Mouse (Mus musculus) midbrain, embryonic 13.5 days (tissue): Measurements from ENCODE around the gene Arhgap27. TPM values are rescaled to one million over a fixed set of nuclear protein-coding genes. Genes with fewer than 3 reads are reported as not detected.
"Not testable (repeated sequence)": the region's sequence is repeated elsewhere in the genome, so short reads cannot be mapped to it uniquely, and the experiment has no call there.

Experiments used
- ATAC-seq: fragments of 200-750 bp; cut with Nextera tagmentation; 2 replicates; pipeline ENCODE4 v1.8.0; 2017; ENCODE audit warnings: mild to moderate bottlenecking, moderate TSS enrichment, moderate library complexity
- H3K27ac ChIP-seq: fragments of 300-500 bp; sonication (generic); 2 replicates; pipeline ENCODE4 v1.5.1; 2015; ENCODE audit warnings: inconsistent platforms, mild to moderate bottlenecking, moderate library complexity
- H3K27me3 ChIP-seq: fragments of 300-500 bp; sonication (generic); 2 replicates; pipeline ENCODE4 v1.6.1; 2015; ENCODE audit warnings: mild to moderate bottlenecking, inconsistent platforms
- H3K36me3 ChIP-seq: fragments of 300-500 bp; sonication (generic); 2 replicates; pipeline ENCODE4 v1.6.1; 2015; ENCODE audit warnings: mild to moderate bottlenecking, inconsistent platforms
- H3K4me1 ChIP-seq: fragments of 300-500 bp; sonication (generic); replicated peaks from 2 replicates; pipeline ENCODE4 v1.6.1; 2015; ENCODE audit warnings: inconsistent platforms
- H3K4me2 ChIP-seq: fragments of 300-500 bp; sonication (generic); replicated peaks from 2 replicates; pipeline ENCODE4 v1.6.1; 2015; ENCODE audit warnings: moderate library complexity, mild to moderate bottlenecking, inconsistent platforms
- H3K4me3 ChIP-seq: fragments of 300-500 bp; sonication (generic); replicated peaks from 2 replicates; pipeline ENCODE4 v1.5.1; 2015; ENCODE audit warnings: mild to moderate bottlenecking, inconsistent platforms
- H3K9ac ChIP-seq: fragments of 300-500 bp; sonication (generic); replicated peaks from 2 replicates; pipeline ENCODE4 v1.6.1; 2015; ENCODE audit warnings: mild to moderate bottlenecking, inconsistent platforms
- H3K9me3 ChIP-seq: fragments of 300-500 bp; sonication (generic); 2 replicates; pipeline ENCODE4 v1.6.1; 2016; ENCODE audit warnings: mild to moderate bottlenecking, inconsistent platforms
- WGBS: fragments of 180-500 bp; shearing (Covaris S2); methylation state at CpG from one replicate; pipeline ENCODE4 v1.1.7; 2015; 5-methylcytosine and 5-hydroxymethylcytosine counted together
- polyA plus RNA-seq: library from polyadenylated mRNA; unstranded; fragments of >200 nt; fragmentation: Nextera tagmentation; extraction: Ambion mirVana; gene quantifications from 2 replicates; pipeline ENCODE4 v1.2.1, GENCODE M21; 2015

Gene Arhgap27
- 1.7 and 2.6 TPM in 2 replicates for polyA plus RNA-seq

DNA sequence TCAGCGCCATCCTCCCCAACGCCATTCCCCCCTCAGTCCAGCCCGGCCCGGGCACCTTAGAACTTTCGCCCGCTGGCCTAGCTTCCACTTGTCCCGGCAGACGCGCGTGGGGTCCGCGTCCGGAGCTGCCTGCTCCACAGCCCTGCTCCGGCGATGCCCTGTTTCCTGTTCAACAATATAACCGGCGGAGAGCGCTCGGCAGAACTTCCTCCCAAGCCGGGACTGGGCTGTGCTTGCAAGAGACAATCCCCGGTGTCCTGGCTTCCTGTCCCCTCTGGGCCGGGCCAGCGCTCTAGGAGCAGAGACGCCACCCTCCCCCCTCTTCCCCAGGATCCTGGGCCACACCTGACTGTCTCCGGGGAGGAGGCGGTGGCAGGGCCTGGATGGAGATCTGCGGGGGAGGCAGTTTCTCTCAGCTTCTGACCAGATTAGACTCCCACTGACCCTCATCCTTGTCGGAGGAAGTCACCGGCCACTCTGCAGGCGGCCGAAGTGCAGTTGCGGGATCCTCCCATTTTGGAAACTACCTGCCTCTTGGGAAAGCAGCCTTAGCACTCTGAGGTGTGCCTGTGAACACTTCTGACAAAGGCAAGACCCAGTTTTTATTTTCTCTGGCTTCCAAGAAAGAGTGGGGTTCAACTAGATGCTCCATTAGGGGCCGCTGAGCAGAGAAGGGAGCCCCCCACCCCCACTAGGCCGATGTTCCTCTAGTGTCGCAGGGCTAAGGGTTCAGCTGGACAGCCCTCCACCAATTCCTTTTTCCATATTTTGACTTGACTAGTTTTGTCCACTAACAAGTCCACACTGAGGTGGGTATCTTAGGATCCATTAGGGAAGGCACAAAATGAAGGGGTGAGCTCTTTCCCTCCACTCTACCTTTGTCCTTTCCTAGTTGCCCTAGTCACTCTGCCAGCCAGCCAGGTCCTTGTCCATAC lies at the start of gene Arhgap27:
Arhgap27 (minus strand) TSS at position 479 of the 935 bp plus-strand sequence.
- Histone ChIP-seq H3K27ac (no peak within 1 kb of the TSS), H3K9me3 (no peaks in the 10 kb centered on the region), H3K4me2 (peak within 1 kb of the TSS; percentile 56), H3K4me3 (peak within 1 kb of the TSS; percentile 37), H3K4me1 (peaks cover 37% of the 10 kb centered on the region), H3K36me3 (peaks cover 30% of the 10 kb centered on the region), H3K9ac (peak within 1 kb of the TSS; percentile 64), H3K27me3 (peaks cover 80% of the 10 kb centered on the region)
- 2% methylated on average over 35 of the region's 35 CpGs for WGBS
- ATAC-seq, result peak; percentile 25; the same call in 1 of the 2 replicates

DNA sequence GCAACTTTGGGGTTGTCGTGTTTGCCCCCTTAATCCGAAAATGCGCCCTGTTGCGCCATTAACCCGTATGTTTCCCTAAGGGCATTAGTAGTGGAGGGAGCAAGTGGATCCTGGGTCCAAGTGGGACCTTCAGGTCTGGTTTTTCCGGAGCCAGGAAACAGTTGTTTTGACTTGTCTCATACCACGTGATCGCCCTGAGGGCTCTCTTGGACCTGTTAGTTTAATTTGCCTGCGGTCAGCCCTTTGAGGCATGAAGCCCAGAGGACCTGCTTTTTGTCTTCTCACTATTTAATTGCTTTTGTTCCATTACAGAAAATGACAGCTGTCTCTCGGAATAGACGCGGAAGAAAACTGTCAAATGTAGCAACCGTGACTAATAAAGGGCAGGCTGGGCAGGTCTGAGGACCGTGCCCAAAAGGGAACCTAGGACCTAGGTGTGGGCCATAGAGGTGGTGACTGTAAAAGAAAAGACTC lies 49.5 kb upstream of the Arhgap27 start:
- WGBS, result 1% methylated on average over 14 of the region's 14 CpGs
- no peak; the same call in none of the 2 replicates for ATAC-seq
- H3K9ac ChIP-seq, result peak overlapping the region; percentile 91

GRCm38 (mm10) chr11:103411981-103412949 lies 48.8 kb upstream of the Arhgap27 start, which contains the start of gene Plekhm1:
Gene Plekhm1, minus strand, starts transcription at chr11:103412687.
- H3K9ac ChIP-seq, result peak within 1 kb of the TSS; percentile 91
- peak; percentile 98 for ATAC-seq
- H3K36me3 ChIP-seq, result 0 out of 2 replicates have a peak, but pooled peaks cover 5% of the 10 kb centered on the region
- H3K27ac ChIP-seq, result peak within 1 kb of the TSS; percentile 78
- no peaks in the 10 kb centered on the region for H3K27me3 ChIP-seq
- no peaks in the 10 kb centered on the region for H3K9me3 ChIP-seq
- H3K4me3 ChIP-seq, result peak within 1 kb of the TSS; percentile 83
- H3K4me2 ChIP-seq, result peak within 1 kb of the TSS; percentile 84
- peaks cover 27% of the 10 kb centered on the region for H3K4me1 ChIP-seq
- whole genome bisulfite sequencing, result under 1% methylated on average over 67 of the region's 67 CpGs

More for the DNA sequence above, 49.5 kb upstream of the Arhgap27 start:
- H3K4me1 ChIP-seq, result peaks cover 21% of the 10 kb centered on the region
- H3K9me3 ChIP-seq, result no peaks in the 10 kb centered on the region
- H3K4me2 ChIP-seq, result peak overlapping the region; percentile 84
- H3K27me3 ChIP-seq, result no peaks in the 10 kb centered on the region
- H3K36me3 ChIP-seq, result 0 out of 2 replicates have a peak, but pooled peaks cover 5% of the 10 kb centered on the region
- H3K4me3 ChIP-seq, result peak overlapping the region; percentile 83
- peak overlapping the region; percentile 78 for H3K27ac ChIP-seq

DNA sequence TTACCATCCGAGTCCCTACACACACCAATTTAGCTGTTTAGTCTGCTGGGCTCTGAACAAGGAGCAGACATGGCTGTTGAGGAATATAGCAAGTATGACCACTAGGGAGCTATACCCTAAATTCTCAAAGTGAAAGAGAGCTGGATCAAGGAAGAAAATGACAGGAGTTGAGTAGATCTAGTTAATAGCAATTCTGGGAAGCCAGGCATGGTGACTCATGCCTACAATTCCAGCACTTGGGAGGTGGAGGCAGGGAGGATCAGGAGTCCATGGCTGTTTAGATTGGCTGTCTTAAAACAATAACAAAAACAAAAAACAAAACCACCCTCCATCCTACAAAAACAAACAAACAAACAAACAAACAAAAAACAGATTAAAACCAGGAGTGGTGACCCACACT lies 47.8 kb upstream of the Arhgap27 start:
- peak overlapping the region; percentile 83; the same call in 1 of the 2 replicates for H3K4me3 ChIP-seq
- H3K27ac ChIP-seq, result no peak overlapping the region
- peaks cover 9% of the 10 kb centered on the region; the same call in 1 of the 2 replicates for H3K36me3 ChIP-seq
- peak overlapping the region; percentile 84 for H3K4me2 ChIP-seq
- no peak overlapping the region for H3K9ac ChIP-seq
- H3K9me3 ChIP-seq, result no peaks in the 10 kb centered on the region
- WGBS, result 89% methylated on average over 1 of the region's 1 CpGs
- peaks cover 28% of the 10 kb centered on the region for H3K4me1 ChIP-seq
- no peak for ATAC-seq
- no peaks in the 10 kb centered on the region for H3K27me3 ChIP-seq

GRCm38 (mm10) chr11:103408880-103409279 lies 45.4 kb upstream of the Arhgap27 start:
- Histone ChIP-seq H3K27ac (no peak overlapping the region), H3K4me3 (no peak overlapping the region), H3K4me2 (no peak overlapping the region), H3K27me3 (no peaks in the 10 kb centered on the region), H3K9me3 (no peaks in the 10 kb centered on the region), H3K4me1 (peaks cover 28% of the 10 kb centered on the region), H3K9ac (no peak overlapping the region), H3K36me3 (peaks cover 18% of the 10 kb centered on the region)
- ATAC-seq, result no peak
- WGBS, result 93% methylated on average over 13 of the region's 13 CpGs

DNA sequence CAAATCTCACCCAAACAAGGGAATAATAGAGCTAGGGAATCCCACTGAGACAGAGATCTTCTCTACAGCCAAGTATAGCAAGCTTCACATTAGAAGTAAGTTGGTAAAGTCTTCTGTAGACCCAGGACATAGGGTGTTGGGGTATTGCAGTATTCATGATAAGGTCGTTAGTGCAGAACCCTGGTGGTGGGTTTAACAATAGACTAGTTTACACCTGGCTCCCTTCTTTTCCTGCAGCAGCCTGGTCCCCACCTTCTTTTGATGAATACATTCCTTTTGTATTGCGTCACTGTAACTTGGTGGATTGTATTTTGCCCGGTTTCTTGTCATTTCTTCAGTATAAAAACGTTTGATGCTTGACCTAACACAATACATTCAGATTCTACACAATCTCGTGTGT lies 43.6 kb upstream of the Arhgap27 start:
- not testable (repeated sequence) for H3K27ac ChIP-seq, H3K4me3 ChIP-seq, H3K9ac ChIP-seq, H3K9me3 ChIP-seq, H3K27me3 ChIP-seq, ATAC-seq, H3K4me2 ChIP-seq
- peaks cover 21% of the 10 kb centered on the region for H3K4me1 ChIP-seq
- WGBS, result 66% methylated on average over 5 of the region's 5 CpGs
- peaks cover 35% of the 10 kb centered on the region for H3K36me3 ChIP-seq

DNA sequence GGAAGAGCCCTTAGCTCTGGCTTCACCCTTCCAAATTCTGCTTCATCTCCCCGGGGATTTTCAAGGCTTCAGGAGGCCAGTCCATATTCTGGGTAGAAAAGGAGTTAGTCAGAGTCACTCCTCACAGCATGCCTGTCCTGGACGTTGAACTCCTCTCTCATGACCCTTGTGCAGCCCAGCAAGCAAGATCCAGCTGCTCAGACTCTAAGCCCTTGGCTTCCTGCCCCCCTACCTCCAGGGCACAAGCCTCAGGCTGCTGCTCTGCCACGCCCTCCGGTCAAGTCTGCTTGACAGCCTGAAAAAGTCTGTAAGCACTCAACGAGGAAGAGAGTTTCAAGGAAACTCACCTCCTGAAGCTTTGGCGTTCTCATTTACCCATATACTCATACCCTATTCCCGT lies 43.1 kb upstream of the Arhgap27 start:
- Histone ChIP-seq H3K27me3 (no peaks in the 10 kb centered on the region), H3K9me3 (no peaks in the 10 kb centered on the region), H3K9ac (no peak overlapping the region), H3K4me1 (peaks cover 15% of the 10 kb centered on the region), H3K36me3 (peaks cover 36% of the 10 kb centered on the region), H3K27ac (no peak overlapping the region), H3K4me3 (no peak overlapping the region), H3K4me2 (no peak overlapping the region)
- no peak for ATAC-seq
- 84% methylated on average over 7 of the region's 7 CpGs for WGBS

DNA sequence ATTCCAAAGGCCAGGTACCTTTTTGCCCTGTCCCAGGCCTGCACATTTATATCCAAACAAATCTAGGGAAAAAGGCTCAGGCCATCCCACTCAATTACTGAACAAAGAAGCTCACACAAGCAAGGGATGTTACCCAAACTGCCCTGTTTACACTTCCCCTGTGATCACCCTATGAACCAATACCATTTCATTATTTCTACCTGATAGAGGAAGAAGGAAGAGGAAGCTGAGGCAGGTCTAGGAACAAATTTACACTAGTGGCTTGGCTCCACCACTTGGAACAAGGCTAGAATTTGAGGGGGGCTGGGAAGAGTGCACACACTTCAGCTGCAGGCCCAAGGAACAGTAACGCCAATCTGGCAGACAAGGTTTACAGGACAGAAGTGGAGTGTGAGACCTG lies 42.3 kb upstream of the Arhgap27 start:
- H3K36me3 ChIP-seq, result peaks cover 36% of the 10 kb centered on the region
- H3K9me3 ChIP-seq, result no peaks in the 10 kb centered on the region
- no peak for ATAC-seq
- no peak overlapping the region for H3K4me3 ChIP-seq
- H3K27me3 ChIP-seq, result no peaks in the 10 kb centered on the region
- peaks cover 8% of the 10 kb centered on the region; the same call in 1 of the 2 replicates for H3K4me1 ChIP-seq
- no peak overlapping the region for H3K4me2 ChIP-seq
- no peak overlapping the region for H3K9ac ChIP-seq
- no peak overlapping the region for H3K27ac ChIP-seq
- 83% methylated on average over 1 of the region's 1 CpGs for WGBS

DNA sequence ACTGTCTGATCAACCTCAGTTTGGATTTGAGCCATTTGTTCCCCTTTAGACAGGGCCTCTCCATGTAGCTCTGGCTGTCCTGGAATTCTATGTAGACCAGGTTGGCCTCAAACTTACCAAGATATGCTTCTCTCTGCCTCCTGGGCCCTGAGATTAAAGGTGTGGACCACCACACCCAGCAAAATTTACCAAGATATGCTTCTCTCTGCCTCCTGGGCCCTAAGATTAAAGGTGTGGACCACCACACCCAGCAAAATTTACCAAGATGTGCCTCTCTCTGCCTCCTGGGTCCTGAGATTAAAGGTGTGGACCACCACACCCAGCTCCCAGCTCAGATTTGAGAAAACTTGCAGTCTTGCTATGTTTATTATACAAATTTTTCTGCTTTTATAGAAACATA lies 41.1 kb upstream of the Arhgap27 start:
- Histone ChIP-seq H3K4me2 (no peak overlapping the region), H3K9ac (no peak overlapping the region), H3K4me3 (no peak overlapping the region), H3K4me1 (0 out of 2 replicates have a peak, but pooled peaks cover 7% of the 10 kb centered on the region), H3K9me3 (no peaks in the 10 kb centered on the region), H3K27me3 (no peaks in the 10 kb centered on the region), H3K27ac (no peak overlapping the region), H3K36me3 (peaks cover 36% of the 10 kb centered on the region)
- no peak for ATAC-seq

DNA sequence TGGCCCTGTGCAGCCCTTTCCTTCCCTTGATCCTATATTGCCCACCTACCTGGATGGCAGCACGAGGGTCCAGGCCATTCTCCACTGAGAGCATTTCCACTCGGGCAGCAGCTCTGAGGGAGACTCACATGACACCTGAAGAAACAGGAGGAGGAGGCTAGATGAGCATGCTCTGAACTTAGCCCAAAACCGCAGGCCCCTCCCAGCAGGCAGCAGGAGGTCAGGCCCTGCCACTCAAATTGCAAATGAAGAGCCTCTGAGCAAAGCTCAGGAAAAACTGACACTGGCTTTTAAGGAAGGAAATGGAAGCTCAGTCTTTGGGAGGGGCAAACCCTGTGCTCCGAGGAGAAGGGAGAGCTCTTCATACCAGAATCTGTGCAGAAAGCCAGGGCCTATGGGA lies 40.3 kb upstream of the Arhgap27 start:
- Histone ChIP-seq H3K27me3 (no peaks in the 10 kb centered on the region), H3K4me2 (no peak overlapping the region), H3K9me3 (no peaks in the 10 kb centered on the region), H3K36me3 (peaks cover 36% of the 10 kb centered on the region), H3K27ac (no peak overlapping the region), H3K4me1 (0 out of 2 replicates have a peak, but pooled peaks cover 7% of the 10 kb centered on the region), H3K9ac (no peak overlapping the region), H3K4me3 (no peak overlapping the region)
- no peak for ATAC-seq
- 71% methylated on average over 4 of the region's 4 CpGs for WGBS

- 0 out of 2 replicates have a peak, but pooled peaks cover 5% of the 10 kb centered on the region for H3K4me1 ChIP-seq
- H3K36me3 ChIP-seq, result peaks cover 36% of the 10 kb centered on the region
- no peaks in the 10 kb centered on the region for H3K9me3 ChIP-seq
- H3K27ac ChIP-seq, result no peak overlapping the region
- H3K4me2 ChIP-seq, result no peak overlapping the region
- WGBS, result 93% methylated on average over 5 of the region's 5 CpGs
- H3K9ac ChIP-seq, result no peak overlapping the region
- no peak overlapping the region for H3K4me3 ChIP-seq
- ATAC-seq, result no peak
- H3K27me3 ChIP-seq, result no peaks in the 10 kb centered on the region
Measured at GRCm38 (mm10) chr11:103402738-103403137, 39.2 kb upstream of the Arhgap27 start.
